ENCODE assay signal across 8 mouse cellular contexts in genomic region chr5:137351058-137351380, GRCm38 (mm10). TPM values are rescaled to one million over a fixed set of nuclear protein-coding genes. Genes with fewer than 3 reads are reported as not detected.
DNase-seq lines count a peak whose midpoint lies in the region; ATAC-seq and TF ChIP-seq lines count a peak whose summit lies in the region.

No protein-coding gene starts in this region.

- TF ChIP-seq EP300 in heart, postnatal 0 days (IDR thresholded peaks at IDR 0.05; ENCODE audit: low read depth) = no peak

- TF ChIP-seq CTCF in E14TG2a.4 (conservative IDR thresholded peaks at IDR 0.05; ENCODE audit: low read length) = no peak
- TF ChIP-seq CTCF in heart, postnatal 0 days (IDR thresholded peaks at IDR 0.05; ENCODE audit: low read depth) = no peak

- DNase-seq in heart, postnatal 0 days (ENCODE audit: low spot score) = no peak
- no peak for DNase-seq in cerebellum, postnatal 36 days
- no peak for DNase-seq in left cerebral cortex, adult 9 months (ENCODE audit: low spot score in 2 of 2)
- no peak for DNase-seq in urinary bladder, postnatal 10 days (ENCODE audit: low spot score)

- WGBS in heart, postnatal 0 days = 5% methylated on average over 8 of the region's 8 CpGs
- 20% methylated on average over 8 of the region's 8 CpGs for WGBS in liver, embryonic 16.5 days (ENCODE audit: insufficient replicate concordance)

- no peak for ATAC-seq in erythroblast, adult 5-6 weeks (replicated peaks; ENCODE audit: low FRiP score, poor library complexity, severe bottlenecking)
- no peak for ATAC-seq in heart, postnatal 0 days (ENCODE audit: insufficient read depth, low read depth)
- ATAC-seq in liver, embryonic 16.5 days (ENCODE audit: low read depth) = no peak

- H3K36me3 ChIP-seq in erythroblast, embryonic 14.5 days (ENCODE audit: control insufficient read depth) = peaks cover 5% of the 10 kb centered on the region; the same call in 1 of the 2 replicates
- H3K36me3 ChIP-seq in E14TG2a.4 (ENCODE audit: insufficient read depth, low read length) = peaks cover 27% of the 10 kb centered on the region
- peaks cover 25% of the 10 kb centered on the region for H3K36me3 ChIP-seq in heart, postnatal 0 days (replicated peaks; ENCODE audit: control insufficient read depth, insufficient read depth, low read length)
- H3K36me3 ChIP-seq in liver, embryonic 16.5 days (ENCODE audit: control insufficient read depth, insufficient read depth) = no peaks in the 10 kb centered on the region

- H3K9me3 ChIP-seq in erythroblast, embryonic 14.5 days (ENCODE audit: control insufficient read depth, low read length) = no peaks in the 10 kb centered on the region
- H3K9me3 ChIP-seq in E14TG2a.4 (ENCODE audit: low read length) = no peaks in the 10 kb centered on the region
- H3K9me3 ChIP-seq in heart, postnatal 0 days (replicated peaks; ENCODE audit: control insufficient read depth, low read length) = no peaks in the 10 kb centered on the region
- no peaks in the 10 kb centered on the region for H3K9me3 ChIP-seq in liver, embryonic 16.5 days (replicated peaks; ENCODE audit: control insufficient read depth, low read length)

- peak overlapping the region; percentile 56 for H3K4me3 ChIP-seq in erythroblast, embryonic 14.5 days (replicated peaks)
- H3K4me3 ChIP-seq in E14TG2a.4 (replicated peaks; ENCODE audit: low read length) = peak overlapping the region; percentile 91
- H3K4me3 ChIP-seq in heart, postnatal 0 days (ENCODE audit: low read depth, low read length) = peak overlapping the region; percentile 93
- peak overlapping the region; percentile 57 for H3K4me3 ChIP-seq in liver, embryonic 16.5 days (ENCODE audit: low read depth, low read length)

- peak overlapping the region; percentile 97 for H3K9ac ChIP-seq in heart, postnatal 0 days (replicated peaks; ENCODE audit: low read depth, low read length)
- peak overlapping the region; percentile 4 for H3K9ac ChIP-seq in liver, embryonic 16.5 days (ENCODE audit: low read depth, low read length)

- H3K27ac ChIP-seq in heart, postnatal 0 days (ENCODE audit: low read depth) = peak overlapping the region; percentile 99
- no peak overlapping the region for H3K27ac ChIP-seq in liver, embryonic 16.5 days (ENCODE audit: low read length)

- H3K4me2 ChIP-seq in heart, postnatal 0 days (ENCODE audit: low read depth, low read length) = peak overlapping the region; percentile 88
- H3K4me2 ChIP-seq in liver, embryonic 16.5 days (ENCODE audit: low read depth, low read length) = peak overlapping the region; percentile 47

- no peaks in the 10 kb centered on the region for H3K4me1 ChIP-seq in erythroblast, embryonic 14.5 days (ENCODE audit: control insufficient read depth)
- H3K4me1 ChIP-seq in E14TG2a.4 (replicated peaks; ENCODE audit: low read depth, low read length) = peaks cover 68% of the 10 kb centered on the region
- H3K4me1 ChIP-seq in heart, postnatal 0 days (ENCODE audit: control insufficient read depth, insufficient read depth) = peaks cover 26% of the 10 kb centered on the region
- peaks cover 2% of the 10 kb centered on the region; the same call in 1 of the 2 replicates for H3K4me1 ChIP-seq in liver, embryonic 16.5 days (ENCODE audit: control insufficient read depth, low read depth, low read length)

- peaks cover 61% of the 10 kb centered on the region for H3K27me3 ChIP-seq in erythroblast, embryonic 14.5 days (ENCODE audit: control insufficient read depth)
- H3K27me3 ChIP-seq in E14TG2a.4 (ENCODE audit: insufficient read depth, low read length) = no peaks in the 10 kb centered on the region
- H3K27me3 ChIP-seq in heart, postnatal 0 days (ENCODE audit: control insufficient read depth, insufficient read depth, low read length) = no peaks in the 10 kb centered on the region
- H3K27me3 ChIP-seq in liver, embryonic 16.5 days (ENCODE audit: control insufficient read depth, insufficient read depth, low read depth, low read length) = peaks cover 47% of the 10 kb centered on the region

RNA-seq across cellular contexts. Expression of gene Ephb4, which starts 1.1 kb away (rescaled TPM):
- 0.04 and 0.07 TPM in 2 replicates for polyA plus RNA-seq in erythroblast, embryonic 14.5 days (2012)
- not detected in 2 replicates for total RNA-seq in erythroblast, adult 5-6 weeks (2015; ENCODE audit: low replicate concordance)
- total RNA-seq in erythroblast, adult 5-6 weeks (2017; ENCODE audit: low replicate concordance) = not detected in 2 replicates
- 99.2 and 113 TPM in 2 replicates for total RNA-seq in heart, postnatal 0 days (2014; rRNA removed; ENCODE audit: low replicate concordance)
- polyA plus RNA-seq in heart, postnatal 0 days (2015; fragmentation: Nextera tagmentation; extraction: Ambion mirVana) = 20.4 and 23.1 TPM in 2 replicates
- 7.3 and 9.1 TPM in 2 replicates for polyA plus RNA-seq in liver, embryonic 16.5 days (2015; fragmentation: Nextera tagmentation; extraction: Ambion mirVana)

RNA-seq across cellular contexts. Expression of gene Slc12a9, which starts 17.6 kb away (rescaled TPM):
- 0.05 and 0.06 TPM in 2 replicates for polyA plus RNA-seq in erythroblast, embryonic 14.5 days (2012)
- total RNA-seq in erythroblast, adult 5-6 weeks (2015; ENCODE audit: low replicate concordance) = 1.9 TPM in 2 replicates
- total RNA-seq in erythroblast, adult 5-6 weeks (2017; ENCODE audit: low replicate concordance) = 0.43 and 0.98 TPM in 2 replicates
- total RNA-seq in heart, postnatal 0 days (2014; rRNA removed; ENCODE audit: low replicate concordance) = 7.3 and 14.8 TPM in 2 replicates
- polyA plus RNA-seq in heart, postnatal 0 days (2015; fragmentation: Nextera tagmentation; extraction: Ambion mirVana) = 4.0 and 4.5 TPM in 2 replicates
- 2.8 and 3.0 TPM in 2 replicates for polyA plus RNA-seq in liver, embryonic 16.5 days (2015; fragmentation: Nextera tagmentation; extraction: Ambion mirVana)

RNA-seq across cellular contexts. Expression of gene Trip6, which starts 36.8 kb away (rescaled TPM):
- polyA plus RNA-seq in erythroblast, embryonic 14.5 days (2012) = 0.51 and 0.54 TPM in 2 replicates
- 0.96 and 2.1 TPM in 2 replicates for total RNA-seq in erythroblast, adult 5-6 weeks (2015; ENCODE audit: low replicate concordance)
- 2.6 TPM in 1 of 2 replicates, not detected in the other for total RNA-seq in erythroblast, adult 5-6 weeks (2017; ENCODE audit: low replicate concordance)
- total RNA-seq in heart, postnatal 0 days (2014; rRNA removed; ENCODE audit: low replicate concordance) = 44.8 and 46.8 TPM in 2 replicates
- polyA plus RNA-seq in heart, postnatal 0 days (2015; fragmentation: Nextera tagmentation; extraction: Ambion mirVana) = 22.9 and 28.6 TPM in 2 replicates
- 9.3 and 9.6 TPM in 2 replicates for polyA plus RNA-seq in liver, embryonic 16.5 days (2015; fragmentation: Nextera tagmentation; extraction: Ambion mirVana)

RNA-seq across cellular contexts. Expression of gene Srrt, which starts 43.5 kb away (rescaled TPM):
- 73.3 and 89.6 TPM in 2 replicates for polyA plus RNA-seq in erythroblast, embryonic 14.5 days (2012)
- total RNA-seq in erythroblast, adult 5-6 weeks (2015; ENCODE audit: low replicate concordance) = 85.7 and 166 TPM in 2 replicates
- total RNA-seq in erythroblast, adult 5-6 weeks (2017; ENCODE audit: low replicate concordance) = 227 and 383 TPM in 2 replicates
- 77.2 and 139 TPM in 2 replicates for total RNA-seq in heart, postnatal 0 days (2014; rRNA removed; ENCODE audit: low replicate concordance)
- 34.9 and 38.0 TPM in 2 replicates for polyA plus RNA-seq in heart, postnatal 0 days (2015; fragmentation: Nextera tagmentation; extraction: Ambion mirVana)
- polyA plus RNA-seq in liver, embryonic 16.5 days (2015; fragmentation: Nextera tagmentation; extraction: Ambion mirVana) = 68.0 and 69.7 TPM in 2 replicates

RNA-seq across cellular contexts. Expression of gene Ufsp1, which starts 56.6 kb away (rescaled TPM):
- polyA plus RNA-seq in erythroblast, embryonic 14.5 days (2012) = 14.1 and 16.4 TPM in 2 replicates
- 19.0 and 21.7 TPM in 2 replicates for total RNA-seq in erythroblast, adult 5-6 weeks (2015; ENCODE audit: low replicate concordance)
- total RNA-seq in erythroblast, adult 5-6 weeks (2017; ENCODE audit: low replicate concordance) = 16.6 and 27.9 TPM in 2 replicates
- 4.1 and 5.6 TPM in 2 replicates for total RNA-seq in heart, postnatal 0 days (2014; rRNA removed; ENCODE audit: low replicate concordance)
- polyA plus RNA-seq in heart, postnatal 0 days (2015; fragmentation: Nextera tagmentation; extraction: Ambion mirVana) = 11.5 and 11.9 TPM in 2 replicates
- polyA plus RNA-seq in liver, embryonic 16.5 days (2015; fragmentation: Nextera tagmentation; extraction: Ambion mirVana) = 7.0 and 7.8 TPM in 2 replicates
